Mouse (Mus musculus) Patski (cell line): ENCODE measurements around the gene Wdr61. TPM values are rescaled to one million over a fixed set of nuclear protein-coding genes. Genes with fewer than 3 reads are reported as not detected.

Source experiments
- ATAC-seq: fragments of 100-300 bp; one replicate; pipeline ENCODE4 v1.8.0; 2021
- CTCF ChIA-PET: fragments of 350-600 bp; sonication (Branson Sonifier 250); formaldehyde crosslinking; loops from one replicate; lab custom pipeline; 2022; ENCODE audit warnings: inconsistent platforms; lab: Charles Lee
- POLR2A ChIA-PET: fragments of 350-600 bp; sonication (Branson Sonifier 250); formaldehyde crosslinking; loops from one replicate; lab custom pipeline; 2022; ENCODE audit warnings: antibody characterized with exemption, inconsistent platforms; lab: Charles Lee
- DNase-seq: peaks from one replicate; pipeline ENCODE4 v3.0.0-alpha.2; 2011; ENCODE audit warnings: low read depth, low spot score
- H3K27me3 ChIP-seq: fragments of 371-371 bp; one replicate; pipeline ENCODE4 v1.5.1; 2021
- CTCF ChIP-seq: fragments of 100-300 bp; IDR thresholded peaks from one replicate; pipeline ENCODE4 v1.5.1; 2021
- in situ Hi-C: fragments of 300-500 bp; cut with MboI; formaldehyde crosslinking; loops from 3 replicates; pipeline ENCODE4 v1.11.1; 2018; ENCODE audit warnings: low pct_unique_long_range_greater_than_20kb, mixed read lengths
- polyA plus RNA-seq: library from polyadenylated mRNA; unstranded; gene quantifications from one replicate; pipeline ENCODE4 v1.2.3, GENCODE M21; 2021

Wdr61 gene
- polyA plus RNA-seq, 1 experiment from 2014 or later = 90.0 TPM

- in situ Hi-C loops = no loop called here
- DNase-seq (no peak), ATAC-seq (no peak)
- ChIA-PET POLR2A (no interaction called here), CTCF (no interaction called here)
- peaks cover 3% of the 10 kb centered on the region for H3K27me3 ChIP-seq
- no peak for TF ChIP-seq CTCF
Measured at GRCm38 (mm10) chr9:54683814-54684605, 50.3 kb downstream of the Wdr61 start.

GRCm38 (mm10) chr9:54682846-54683245 lies 51.5 kb downstream of the Wdr61 start:
- no peaks in the 10 kb centered on the region for H3K27me3 ChIP-seq
- ATAC-seq = no peak
- POLR2A ChIA-PET = interaction anchor here (0.6 kb wide), 1 partner anchor 75 kb away, joined by 3 read pairs; no protein-coding TSS in a partner anchor
- CTCF ChIA-PET = interaction anchor here (1.0 kb wide), 1 partner anchor 70 kb away, joined by 3 read pairs; no protein-coding TSS in a partner anchor
- DNase-seq = no peak
- in situ Hi-C loops = no loop called here
- TF ChIP-seq CTCF = no peak

- in situ Hi-C loops = loop anchor here (10.0 kb wide), 1 partner anchor 242 kb away; no protein-coding TSS in a partner anchor
- ATAC-seq (peak; percentile 61), DNase-seq (no peak)
- ChIA-PET POLR2A (no interaction called here), CTCF (interaction anchor here (0.6 to 3.3 kb wide), 20 partner anchors 8 to 230 kb away, joined by 3 to 40 read pairs (median 5); partner anchors contain the start of gene Acsbg1)
- no peaks in the 10 kb centered on the region for H3K27me3 ChIP-seq
- TF ChIP-seq CTCF = peak; percentile 90
Measured at GRCm38 (mm10) chr9:54676531-54676986, 57.8 kb downstream of the Wdr61 start.

DNA sequence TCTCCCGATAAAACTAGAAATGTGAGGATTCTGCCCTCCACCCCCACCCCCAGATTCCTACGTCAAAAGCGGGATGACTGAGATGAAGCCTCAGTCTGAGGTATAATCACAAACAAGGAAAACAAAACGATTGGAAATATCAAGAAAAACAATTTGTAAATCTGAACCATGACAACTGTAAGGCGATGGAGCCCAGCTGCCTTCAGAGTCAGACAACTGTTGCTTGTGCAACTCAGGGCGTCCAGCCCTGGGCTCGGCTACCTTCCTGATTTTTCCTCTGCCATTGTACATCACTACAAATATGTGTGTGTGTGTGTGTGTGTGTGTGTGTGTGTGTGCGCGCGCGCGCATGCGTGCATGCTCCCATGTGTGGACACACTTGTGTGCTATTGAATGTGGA lies 60.4 kb downstream of the Wdr61 start:
- POLR2A ChIA-PET = interaction anchor here (0.5 kb wide), 1 partner anchor 20 kb away, joined by 4 read pairs; no protein-coding TSS in a partner anchor
- ATAC-seq (no peak), DNase-seq (no peak)

DNA sequence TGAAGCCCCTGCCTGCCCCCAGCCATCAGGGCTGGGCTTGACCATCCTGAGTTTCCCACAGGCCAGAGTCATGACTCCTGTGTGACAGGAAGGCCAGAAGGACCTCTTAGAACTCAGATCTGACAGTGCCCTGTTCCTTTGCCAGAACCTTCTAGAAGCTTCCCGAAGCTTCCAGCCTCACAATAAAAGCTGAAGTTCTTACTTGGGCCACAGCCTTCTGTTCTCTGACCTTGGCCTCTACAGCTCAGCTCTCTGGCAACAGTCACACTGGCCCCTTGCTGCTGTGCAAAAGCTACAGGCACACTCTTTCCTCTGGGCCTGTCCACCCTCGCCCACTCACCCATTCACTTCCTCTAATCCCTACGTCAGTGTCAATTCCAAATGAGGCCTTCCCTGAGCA lies 62.4 kb downstream of the Wdr61 start:
- H3K27me3 ChIP-seq = no peaks in the 10 kb centered on the region
- CTCF ChIA-PET = interaction anchor here (1.4 kb wide), 1 partner anchor 58 kb away, joined by 4 read pairs; no protein-coding TSS in a partner anchor
- in situ Hi-C loops = loop anchor here (5.0 to 10.0 kb wide), 2 partner anchors 55 to 237 kb away; no protein-coding TSS in a partner anchor

More for the DNA sequence above, 60.4 kb downstream of the Wdr61 start:
- TF ChIP-seq CTCF = no peak
- in situ Hi-C loops = loop anchor here (5.0 to 10.0 kb wide), 2 partner anchors 57 to 239 kb away; no protein-coding TSS in a partner anchor
- CTCF ChIA-PET = interaction anchor here (1.3 kb wide), 1 partner anchor 49 kb away, joined by 4 read pairs; no protein-coding TSS in a partner anchor
- H3K27me3 ChIP-seq = no peaks in the 10 kb centered on the region

GRCm38 (mm10) chr9:54668455-54668854 lies 65.9 kb downstream of the Wdr61 start:
- ATAC-seq (no peak), DNase-seq (no peak)
- peaks cover 8% of the 10 kb centered on the region for H3K27me3 ChIP-seq
- in situ Hi-C loops = no loop called here
- POLR2A ChIA-PET = no interaction called here
- CTCF ChIA-PET = interaction anchor here (1.1 to 1.5 kb wide), 2 partner anchors 9 to 16 kb away, joined by 3 read pairs; no protein-coding TSS in a partner anchor
- TF ChIP-seq CTCF = no peak

More for the DNA sequence above, 62.4 kb downstream of the Wdr61 start:
- DNase-seq (no peak), ATAC-seq (no peak)
- POLR2A ChIA-PET = interaction anchor here (1.0 kb wide), 1 partner anchor 27 kb away, joined by 3 read pairs; the partner anchor contains the start of gene Dnaja4
- no peak for TF ChIP-seq CTCF

- DNase-seq = no peak
- CTCF ChIA-PET = interaction anchor here (0.7 kb wide), 1 partner anchor 11 kb away, joined by 5 read pairs; no protein-coding TSS in a partner anchor
- TF ChIP-seq CTCF = no peak
- H3K27me3 ChIP-seq = peaks cover 8% of the 10 kb centered on the region
- in situ Hi-C loops = no loop called here
- ATAC-seq = no peak
- POLR2A ChIA-PET = interaction anchor here (0.6 kb wide), 1 partner anchor 177 kb away, joined by 3 read pairs; no protein-coding TSS in a partner anchor
Measured at GRCm38 (mm10) chr9:54666116-54666515, 68.2 kb downstream of the Wdr61 start.

Other genes starting within 250 kb of the Wdr61 start
- gene Dmxl2, start 232.9 kb downstream of the Wdr61 start, polyA plus RNA-seq = 11.3 TPM
- gene Sh2d7, start 195.5 kb downstream of the Wdr61 start, polyA plus RNA-seq = 0.04 TPM
- gene Cib2, start 174.3 kb downstream of the Wdr61 start, polyA plus RNA-seq = 74.4 TPM
- gene Idh3a, start 148.2 kb downstream of the Wdr61 start, polyA plus RNA-seq = 319 TPM
- gene Acsbg1, start 72.6 kb downstream of the Wdr61 start, polyA plus RNA-seq = 1.9 TPM
- 19.6 TPM for gene Dnaja4, start 35.6 kb downstream of the Wdr61 start, polyA plus RNA-seq
- gene Crabp1, start 30.2 kb upstream of the Wdr61 start, polyA plus RNA-seq = not detected
- gene Ireb2, start 129.3 kb upstream of the Wdr61 start, polyA plus RNA-seq = 41.8 TPM
- gene Hykk, start 182.8 kb upstream of the Wdr61 start, polyA plus RNA-seq = 0.27 TPM
- gene Psma4, start 216.3 kb upstream of the Wdr61 start, polyA plus RNA-seq = 243 TPM
- 0.65 TPM for gene AY074887, start 216.5 kb upstream of the Wdr61 start, polyA plus RNA-seq
- gene Chrna5, start 246.4 kb upstream of the Wdr61 start, polyA plus RNA-seq = 0.06 TPM